Mouse (Mus musculus) forelimb bud, embryonic 11.5 days (tissue): ENCODE results near the gene Fam3b.
A peak's percentile ranks its signal among the peaks of the same experiment; 100 is the strongest.

Experiments used
- DNase-seq: peaks from one replicate; pipeline ENCODE4 v3.0.0-alpha.2; 2012; ENCODE audit warnings: low read depth, low spot score

Fam3b gene

GRCm38 (mm10) chr16:97492369-97492768, 22.2 kb downstream of the Fam3b start:
- no peak for DNase-seq

- DNase-seq, result no peak
Measured at GRCm38 (mm10) chr16:97478655-97479054, 36.0 kb downstream of the Fam3b start.

DNA sequence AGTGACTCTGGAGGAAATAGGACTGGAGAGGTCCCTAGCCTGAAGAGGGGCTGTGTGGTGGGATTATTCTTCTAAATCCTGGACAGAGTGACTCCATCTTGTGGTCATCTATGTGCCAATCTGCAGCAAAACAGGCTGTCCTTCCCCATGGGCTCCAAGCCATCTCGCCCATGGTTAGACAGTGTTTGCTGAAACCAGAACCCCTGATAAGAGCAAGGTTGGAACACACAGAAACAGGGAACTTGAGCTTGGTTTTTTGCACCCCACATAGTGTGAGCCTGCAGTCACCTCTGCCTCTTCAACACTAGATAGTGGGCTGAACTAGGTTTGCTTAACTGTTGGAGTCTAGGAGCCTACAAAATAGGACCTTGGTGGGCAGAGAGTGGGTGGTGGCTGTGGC, 38.1 kb downstream of the Fam3b start:
- no peak for DNase-seq

DNA sequence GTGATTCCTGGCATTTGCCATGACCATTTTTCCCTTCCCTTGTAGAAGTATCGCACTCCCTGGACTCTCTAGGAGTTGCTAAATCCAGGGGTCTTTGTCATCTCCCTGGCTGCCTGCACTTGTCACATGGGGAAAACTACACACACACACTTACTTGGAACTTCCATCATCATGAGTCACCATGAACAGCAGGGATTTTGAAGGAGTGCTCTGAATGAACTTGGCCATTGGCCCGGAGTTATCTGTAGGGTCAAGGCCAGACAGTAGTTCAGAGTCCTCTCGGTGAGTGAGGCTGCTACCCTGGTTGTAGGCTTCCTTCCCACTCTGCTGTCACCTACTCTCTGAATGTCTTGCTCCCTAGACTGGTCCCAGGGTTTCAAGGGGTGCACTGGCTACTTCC, 39.0 kb downstream of the Fam3b start:
- DNase-seq, result no peak

GRCm38 (mm10) chr16:97474671-97475070, 39.9 kb downstream of the Fam3b start:
- DNase-seq, result no peak

DNA sequence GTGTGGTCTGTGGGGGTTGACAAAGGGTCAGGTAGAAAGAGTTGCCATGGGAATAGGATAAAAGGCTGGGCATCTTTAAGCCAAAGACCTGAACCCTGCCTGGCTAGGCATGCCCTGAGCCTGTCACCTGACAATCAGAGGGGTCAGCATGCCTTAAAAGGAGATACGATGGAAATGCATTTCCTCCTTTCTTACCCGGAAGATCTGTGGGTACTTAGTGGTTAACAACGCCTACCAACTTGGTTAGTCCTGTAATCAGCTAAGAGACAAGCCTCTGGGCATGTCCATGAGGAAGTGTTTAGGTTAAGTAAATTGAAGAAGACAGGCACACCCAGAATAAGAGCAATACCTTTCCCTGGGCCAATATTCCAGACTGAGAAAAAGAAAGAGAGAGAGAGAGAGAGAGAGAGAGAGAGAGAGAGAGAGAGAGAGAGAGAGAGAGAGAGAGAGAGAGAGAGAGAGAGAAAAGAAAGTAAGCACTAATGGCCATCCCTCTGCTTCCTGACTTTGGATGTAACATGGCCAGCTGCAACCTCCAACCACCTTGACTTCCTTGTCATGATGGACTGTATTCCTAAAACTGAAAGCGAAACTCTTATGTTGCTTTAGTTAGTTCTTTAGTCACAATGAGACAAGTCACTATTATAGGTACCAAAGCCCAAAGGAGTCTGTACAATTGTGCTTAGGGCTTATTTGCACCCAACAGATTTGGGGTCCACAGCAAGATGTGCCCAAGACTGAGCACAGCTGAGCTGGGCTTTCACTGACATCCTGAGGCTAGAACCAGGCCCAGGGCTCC, 46.4 kb downstream of the Fam3b start:
- DNase-seq, result no peak

GRCm38 (mm10) chr16:97467472-97467871, 47.1 kb downstream of the Fam3b start:
- no peak for DNase-seq

- no peak for DNase-seq
Measured at GRCm38 (mm10) chr16:97466182-97466957, 48.2 kb downstream of the Fam3b start.

- DNase-seq, result peak; percentile 11
Measured at GRCm38 (mm10) chr16:97462481-97463181, 52.0 kb downstream of the Fam3b start, which contains the start of gene Mx1. Mx1 (minus strand) TSS chr16:97462907.

- no peak for DNase-seq
Measured at GRCm38 (mm10) chr16:97461271-97461670, 53.3 kb downstream of the Fam3b start.

- no peak for DNase-seq
Measured at GRCm38 (mm10) chr16:97459831-97460230, 54.8 kb downstream of the Fam3b start.

DNA sequence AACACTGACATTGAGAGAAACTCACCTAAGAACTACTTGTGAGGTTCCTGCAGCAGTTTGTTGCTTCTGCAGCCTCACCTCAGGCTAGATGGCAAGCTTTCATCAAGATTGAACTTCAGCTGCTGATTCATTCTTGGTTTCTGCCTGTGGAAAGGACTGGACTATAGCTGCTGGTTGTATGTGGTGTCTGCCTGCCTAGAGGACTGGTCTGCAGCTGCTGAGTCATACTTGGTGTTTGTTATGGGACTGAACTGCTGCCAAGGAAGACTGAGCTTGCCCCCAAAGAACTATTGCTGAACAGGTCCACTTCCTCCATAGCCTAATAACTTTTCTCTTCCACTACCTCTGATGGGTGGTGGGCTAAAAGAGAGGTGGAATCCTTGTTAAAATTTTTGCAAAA, 67.2 kb downstream of the Fam3b start:
- no peak for DNase-seq

- DNase-seq, result peak; percentile 78
Measured at GRCm38 (mm10) chr16:97443670-97444263, 70.8 kb downstream of the Fam3b start.

DNA sequence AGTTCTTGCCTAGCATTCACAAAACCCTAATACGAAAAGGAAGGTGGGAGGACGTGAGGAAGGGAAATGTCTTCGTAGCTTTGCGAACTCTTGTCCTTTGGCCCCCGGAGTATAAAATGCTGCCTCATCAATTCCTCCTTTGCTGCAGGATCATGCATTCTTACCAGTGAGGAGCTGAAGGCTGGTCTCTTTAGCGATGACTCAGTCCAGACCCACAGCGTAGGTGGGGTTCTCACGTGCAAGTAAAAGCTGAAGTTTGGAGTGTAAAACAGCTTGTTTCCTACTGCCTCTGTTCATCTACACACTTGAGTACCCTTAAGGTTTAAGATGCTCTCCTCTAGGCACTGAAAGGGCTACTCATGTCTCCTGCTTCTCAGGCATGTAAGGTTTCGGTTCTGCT, 72.6 kb downstream of the Fam3b start:
- no peak for DNase-seq

- DNase-seq, result no peak
Measured at GRCm38 (mm10) chr16:97438191-97438590, 76.4 kb downstream of the Fam3b start.

DNA sequence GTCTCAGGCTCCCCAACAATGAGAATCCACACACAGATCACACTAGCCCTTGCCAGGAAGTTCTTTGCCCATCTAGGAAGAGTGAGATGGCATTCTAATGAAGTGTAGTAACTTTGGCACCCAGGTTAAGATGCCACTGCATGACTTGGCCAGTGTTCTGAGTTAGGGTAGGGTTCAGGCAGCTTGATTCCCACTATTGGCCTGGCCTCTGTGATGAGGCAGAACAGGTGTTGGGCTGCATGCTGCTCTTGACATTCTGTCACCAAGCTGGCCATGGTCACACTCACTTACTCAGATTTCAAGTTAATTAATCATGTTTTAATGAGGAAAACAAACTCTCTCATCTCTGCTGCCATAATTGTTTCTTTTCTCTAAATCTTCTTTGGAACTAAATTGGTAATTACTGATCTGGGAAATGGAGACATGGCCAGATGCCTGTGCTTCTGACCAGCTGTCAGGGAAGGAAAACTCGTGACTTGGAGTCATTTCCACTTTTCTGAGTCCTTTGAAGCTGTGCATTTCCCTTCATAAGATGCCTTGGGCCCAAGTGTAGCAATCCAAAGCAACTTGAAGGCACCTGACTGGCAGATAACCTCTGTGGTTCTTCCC, 77.1 kb downstream of the Fam3b start:
- no peak for DNase-seq

DNA sequence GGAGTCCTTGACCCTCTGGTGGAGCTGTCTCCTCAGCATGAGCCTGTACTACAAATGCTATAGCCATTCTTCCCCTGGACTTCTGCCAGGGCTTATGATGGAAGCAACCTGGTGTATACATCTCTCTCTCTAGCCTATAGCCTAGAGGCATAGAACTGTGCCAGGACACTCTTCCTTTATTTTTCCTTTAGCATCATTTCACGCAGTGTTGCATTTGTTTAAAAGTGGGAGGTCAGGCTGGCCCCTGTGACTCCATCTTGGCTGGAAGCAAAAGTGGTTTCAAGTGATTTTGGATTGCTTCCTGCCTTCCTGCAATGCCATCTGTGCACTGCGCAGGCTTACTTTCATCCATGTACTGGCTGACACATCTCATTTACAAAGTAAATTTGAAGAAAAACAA, 80.4 kb downstream of the Fam3b start:
- DNase-seq, result no peak

DNA sequence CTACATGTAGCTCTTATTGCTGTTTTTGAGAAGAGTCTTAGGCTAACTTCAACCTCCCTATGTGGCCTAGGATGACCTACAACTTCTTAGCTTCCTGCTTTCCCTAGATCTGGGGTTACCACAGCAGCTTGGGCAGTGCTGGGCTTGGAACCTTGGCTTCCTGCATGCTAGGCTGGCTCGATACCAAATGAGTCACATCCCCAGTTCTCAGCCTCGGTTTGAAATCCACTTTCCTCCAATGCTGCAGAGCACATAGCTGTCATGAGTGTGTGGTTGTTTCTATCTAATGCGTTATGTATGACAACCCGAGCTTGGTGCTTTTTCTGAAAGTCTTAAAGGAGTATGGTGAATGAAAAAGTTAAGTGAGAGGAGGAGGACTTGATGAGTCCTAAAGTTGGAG, 83.3 kb downstream of the Fam3b start:
- no peak for DNase-seq

DNA sequence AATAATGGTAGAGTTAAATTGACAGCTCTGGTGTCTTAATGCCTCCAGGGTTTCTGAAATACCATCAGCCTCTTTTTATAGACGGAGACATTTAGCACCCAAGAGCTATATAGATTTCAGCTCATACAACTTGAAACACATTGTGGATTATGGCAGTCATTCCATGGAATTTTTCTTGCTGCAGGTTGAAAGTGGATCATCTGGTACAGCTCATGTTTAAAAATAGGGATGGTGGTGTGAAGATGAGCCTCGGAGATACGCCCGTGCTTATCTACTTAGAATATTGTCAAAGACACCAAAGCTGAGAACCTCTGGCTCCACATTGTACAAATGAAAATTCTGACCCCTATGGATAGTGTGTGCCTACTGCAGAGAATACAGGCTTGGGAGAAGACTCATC, 84.5 kb downstream of the Fam3b start:
- no peak for DNase-seq

GRCm38 (mm10) chr16:97428026-97428425, 86.6 kb downstream of the Fam3b start:
- no peak for DNase-seq

- no peak for DNase-seq
Measured at GRCm38 (mm10) chr16:97423627-97424026, 91.0 kb downstream of the Fam3b start.
